Mouse (Mus musculus) hindbrain, embryonic 15.5 days (tissue): ENCODE data around the gene Igf2bp2. TPM values are rescaled to one million over a fixed set of nuclear protein-coding genes. Genes with fewer than 3 reads are reported as not detected.
A peak's percentile ranks its signal among the peaks of the same experiment; 100 is the strongest.

Source experiments
- ATAC-seq: fragments of 200-750 bp; cut with Nextera tagmentation; 2 replicates; pipeline ENCODE4 v1.8.0; 2017; ENCODE audit warnings: low read depth, moderate number of reproducible peaks, moderate TSS enrichment; ENCODE audit not compliant: low FRiP score
- H3K27ac ChIP-seq: fragments of 300-500 bp; sonication (generic); replicated peaks from 2 replicates; pipeline ENCODE4 v1.5.1; 2015; ENCODE audit warnings: mild to moderate bottlenecking, inconsistent platforms
- H3K27me3 ChIP-seq: fragments of 300-500 bp; sonication (generic); 2 replicates; pipeline ENCODE4 v1.6.1; 2015; ENCODE audit warnings: control low read depth, inconsistent platforms
- H3K36me3 ChIP-seq: fragments of 300-500 bp; sonication (generic); 2 replicates; pipeline ENCODE4 v1.6.1; 2015; ENCODE audit warnings: control low read depth, inconsistent platforms
- H3K4me1 ChIP-seq: fragments of 300-500 bp; sonication (generic); replicated peaks from 2 replicates; pipeline ENCODE4 v1.6.1; 2015; ENCODE audit warnings: control low read depth, inconsistent platforms
- H3K4me2 ChIP-seq: fragments of 300-500 bp; sonication (generic); 2 replicates; pipeline ENCODE4 v1.6.1; 2015; ENCODE audit warnings: moderate library complexity, mild to moderate bottlenecking, inconsistent platforms
- H3K4me3 ChIP-seq: fragments of 300-500 bp; sonication (generic); 2 replicates; pipeline ENCODE4 v1.5.1; 2015; ENCODE audit warnings: mild to moderate bottlenecking, inconsistent platforms
- H3K9ac ChIP-seq: fragments of 300-500 bp; sonication (generic); 2 replicates; pipeline ENCODE4 v1.6.1; 2015; ENCODE audit warnings: inconsistent platforms
- H3K9me3 ChIP-seq: fragments of 300-500 bp; sonication (generic); 2 replicates; pipeline ENCODE4 v1.6.1; 2016; ENCODE audit warnings: control low read depth, inconsistent platforms
- WGBS: fragments of 180-500 bp; shearing (Covaris S2); methylation state at CpG from one replicate; pipeline ENCODE4 v1.1.7; 2015; 5-methylcytosine and 5-hydroxymethylcytosine counted together
- polyA plus RNA-seq: library from polyadenylated mRNA; unstranded; fragments of >200 nt; fragmentation: Nextera tagmentation; extraction: Ambion mirVana; gene quantifications from 2 replicates; pipeline ENCODE4 v1.2.1, GENCODE M21; 2015

Igf2bp2 gene
- polyA plus RNA-seq, 1 experiment from 2014 or later: 20.3 TPM

DNA sequence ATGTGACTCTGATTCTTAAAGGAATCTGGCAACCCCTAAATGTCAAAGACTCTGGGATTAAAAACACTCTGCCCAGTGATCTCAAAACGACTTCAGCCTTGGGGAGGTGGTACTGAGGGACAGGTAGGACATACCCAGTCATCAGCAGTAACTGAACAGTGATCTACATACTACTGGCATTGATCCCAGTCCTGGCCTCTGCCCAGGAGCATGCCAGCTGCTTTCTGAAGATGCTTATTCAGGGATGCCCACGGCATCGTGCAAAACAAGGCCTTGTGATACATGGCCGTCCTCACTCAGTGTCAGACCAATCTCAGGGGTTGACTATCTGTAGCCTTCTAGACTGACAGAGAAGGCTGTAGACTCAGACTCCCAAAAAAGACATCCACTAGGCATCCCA is 77.7 kb downstream of the Igf2bp2 start:
- WGBS: 53% methylated on average over 4 of the region's 4 CpGs
- Histone ChIP-seq H3K27ac (no peak overlapping the region), H3K4me1 (no peaks in the 10 kb centered on the region), H3K9me3 (no peaks in the 10 kb centered on the region), H3K9ac (no peak overlapping the region), H3K36me3 (no peaks in the 10 kb centered on the region), H3K4me2 (no peak overlapping the region), H3K4me3 (no peak overlapping the region), H3K27me3 (no peaks in the 10 kb centered on the region)
- ATAC-seq: no peak

DNA sequence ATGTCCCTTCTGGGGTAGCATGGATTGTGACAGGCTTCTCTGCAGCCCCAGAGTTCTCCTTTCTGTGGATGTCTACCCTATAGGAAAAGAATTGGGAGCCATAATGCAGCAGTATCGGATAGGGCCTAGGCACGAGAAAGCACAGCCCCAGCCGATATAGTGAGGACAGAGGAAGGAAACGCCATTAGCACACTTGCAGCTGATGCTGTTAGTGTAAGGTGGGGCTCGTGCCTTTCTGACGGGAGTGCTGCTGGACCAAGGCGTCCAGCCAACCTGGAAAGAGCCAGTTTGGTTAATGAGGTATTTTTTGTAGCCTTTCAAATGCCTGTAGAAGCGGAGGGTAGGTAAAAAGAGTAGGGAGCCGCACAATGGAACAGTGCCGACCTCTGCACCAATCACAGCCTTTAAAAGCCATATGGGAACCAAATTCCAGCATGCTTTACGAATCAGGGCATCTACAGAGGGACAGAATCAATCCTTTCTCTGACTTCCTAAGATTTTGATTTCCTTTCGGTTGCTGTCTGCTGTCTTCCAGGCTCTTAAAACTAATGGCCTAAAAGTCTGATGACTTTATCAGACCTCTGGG is 82.9 kb downstream of the Igf2bp2 start:
- Histone ChIP-seq H3K9ac (no peak overlapping the region), H3K4me3 (no peak overlapping the region), H3K27ac (no peak overlapping the region), H3K9me3 (no peaks in the 10 kb centered on the region), H3K4me2 (no peak overlapping the region), H3K27me3 (no peaks in the 10 kb centered on the region), H3K4me1 (no peaks in the 10 kb centered on the region), H3K36me3 (peaks cover 14% of the 10 kb centered on the region)
- ATAC-seq: no peak
- WGBS: 90% methylated on average over 12 of the region's 12 CpGs

DNA sequence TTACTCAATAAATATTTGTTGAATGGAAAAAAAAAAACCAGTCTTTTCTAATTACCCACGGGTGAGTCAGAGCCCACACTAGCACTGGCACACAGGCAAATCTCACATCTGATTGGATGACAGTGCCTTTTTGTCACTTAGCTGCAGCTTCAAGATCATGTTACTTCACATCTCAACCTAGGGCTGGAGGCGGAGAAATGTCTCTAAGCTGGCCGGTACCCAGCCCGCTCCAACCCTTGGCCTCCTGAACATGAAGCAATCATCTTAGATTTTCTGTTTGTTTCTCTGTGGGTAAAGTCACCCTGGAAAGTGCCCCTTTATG is 86.5 kb downstream of the Igf2bp2 start:
- Histone ChIP-seq H3K36me3 (peaks cover 20% of the 10 kb centered on the region), H3K4me1 (no peaks in the 10 kb centered on the region), H3K4me3 (no peak overlapping the region), H3K27me3 (no peaks in the 10 kb centered on the region), H3K9ac (no peak overlapping the region), H3K4me2 (no peak overlapping the region), H3K9me3 (no peaks in the 10 kb centered on the region), H3K27ac (no peak overlapping the region)
- no peak for ATAC-seq
- WGBS: 38% methylated on average over 4 of the region's 4 CpGs

DNA sequence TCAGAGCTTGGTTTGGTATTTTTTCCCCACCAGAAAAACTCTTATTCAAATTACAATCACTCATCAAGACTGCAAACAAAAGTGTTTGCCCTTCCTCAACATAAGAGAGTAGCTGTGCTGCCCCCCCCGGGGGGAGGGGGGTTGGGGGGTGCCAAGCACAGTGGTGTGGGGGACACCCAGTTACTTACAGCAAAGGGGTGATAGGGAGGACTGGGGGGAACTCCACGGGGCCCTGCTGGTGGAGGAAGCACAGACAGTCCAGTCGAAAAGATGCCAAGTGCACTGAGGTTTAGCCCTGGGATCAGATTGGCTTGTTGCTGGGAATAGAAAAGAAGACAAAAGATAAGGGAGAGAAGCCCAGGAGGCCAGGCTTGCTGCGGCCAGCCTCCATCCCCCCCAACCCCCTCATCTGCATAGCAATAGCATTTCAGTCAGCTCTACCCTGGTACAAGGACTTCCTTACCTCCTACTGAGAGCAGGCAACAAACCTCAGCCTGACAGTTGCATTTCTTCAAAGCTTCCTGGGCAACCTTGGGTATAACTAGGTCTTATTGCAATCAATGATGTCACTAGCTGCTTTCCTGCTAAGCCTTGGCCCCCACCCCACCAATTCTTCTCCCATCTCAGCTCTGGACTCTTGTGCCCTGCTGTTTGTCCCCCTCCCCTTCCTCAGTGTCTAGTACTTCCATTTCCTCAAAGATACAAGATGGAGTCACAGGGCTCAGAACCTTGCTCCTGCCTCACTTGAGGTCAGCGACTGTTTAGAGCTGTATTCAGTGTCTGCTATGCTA is 87.1 kb downstream of the Igf2bp2 start:
- no peak overlapping the region for H3K9ac ChIP-seq
- no peak overlapping the region for H3K27ac ChIP-seq
- H3K27me3 ChIP-seq: no peaks in the 10 kb centered on the region
- WGBS: 12% methylated on average over 5 of the region's 5 CpGs
- no peak overlapping the region for H3K4me3 ChIP-seq
- no peak overlapping the region for H3K4me2 ChIP-seq
- H3K4me1 ChIP-seq: no peaks in the 10 kb centered on the region
- ATAC-seq: 0 out of 2 replicates have a peak, but pooled peaks have one; percentile 11
- H3K36me3 ChIP-seq: peaks cover 20% of the 10 kb centered on the region
- H3K9me3 ChIP-seq: no peaks in the 10 kb centered on the region

DNA sequence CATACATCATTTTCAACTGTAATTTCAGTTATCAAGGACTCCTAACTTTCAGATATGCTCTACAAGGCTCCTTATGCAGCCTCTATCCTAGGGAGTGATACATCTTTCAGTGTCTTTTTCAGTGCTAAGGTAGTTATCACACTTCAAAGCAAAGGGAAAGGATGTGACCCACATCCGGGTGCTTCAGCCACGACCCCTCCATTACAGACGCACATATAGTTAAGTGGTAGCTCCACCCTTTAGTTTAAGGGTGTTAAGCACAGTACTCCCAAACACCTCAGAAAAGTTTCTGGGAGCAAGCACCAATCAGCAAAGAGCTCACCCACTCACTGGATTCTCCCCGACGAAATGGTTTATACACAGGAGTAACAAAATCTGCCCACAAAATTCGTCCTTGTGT is 88.0 kb downstream of the Igf2bp2 start:
- Histone ChIP-seq H3K27ac (no peak overlapping the region), H3K9me3 (no peaks in the 10 kb centered on the region), H3K4me3 (no peak overlapping the region), H3K9ac (no peak overlapping the region), H3K4me2 (no peak overlapping the region), H3K36me3 (peaks cover 22% of the 10 kb centered on the region), H3K4me1 (no peaks in the 10 kb centered on the region), H3K27me3 (no peaks in the 10 kb centered on the region)
- no peak for ATAC-seq
- 74% methylated on average over 6 of the region's 6 CpGs for WGBS

DNA sequence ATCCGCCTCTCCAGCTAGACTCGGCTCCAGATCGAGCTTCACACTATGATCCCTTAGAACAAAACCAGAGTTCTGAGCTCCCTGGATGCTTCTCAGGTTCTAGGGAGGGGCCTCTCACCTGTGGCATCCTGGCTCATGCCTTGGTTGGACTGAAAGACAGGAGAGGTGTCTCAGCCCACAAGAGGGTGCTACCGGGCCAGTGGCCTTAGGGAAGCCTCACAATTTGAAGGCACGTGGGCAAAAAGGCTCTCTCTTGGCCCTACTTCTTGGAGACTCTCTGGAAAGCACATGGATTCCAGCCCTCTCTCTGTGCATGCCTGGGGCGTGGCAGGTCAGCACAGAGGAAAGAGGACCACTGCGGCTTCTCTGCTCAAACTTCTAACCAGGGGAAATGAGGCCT is 91.7 kb downstream of the Igf2bp2 start:
- no peak overlapping the region for H3K27ac ChIP-seq
- H3K9ac ChIP-seq: no peak overlapping the region
- no peaks in the 10 kb centered on the region for H3K9me3 ChIP-seq
- no peaks in the 10 kb centered on the region for H3K27me3 ChIP-seq
- no peak for ATAC-seq
- H3K4me1 ChIP-seq: no peaks in the 10 kb centered on the region
- H3K4me3 ChIP-seq: no peak overlapping the region
- WGBS: 85% methylated on average over 7 of the region's 7 CpGs
- H3K4me2 ChIP-seq: no peak overlapping the region
- H3K36me3 ChIP-seq: peaks cover 43% of the 10 kb centered on the region

DNA sequence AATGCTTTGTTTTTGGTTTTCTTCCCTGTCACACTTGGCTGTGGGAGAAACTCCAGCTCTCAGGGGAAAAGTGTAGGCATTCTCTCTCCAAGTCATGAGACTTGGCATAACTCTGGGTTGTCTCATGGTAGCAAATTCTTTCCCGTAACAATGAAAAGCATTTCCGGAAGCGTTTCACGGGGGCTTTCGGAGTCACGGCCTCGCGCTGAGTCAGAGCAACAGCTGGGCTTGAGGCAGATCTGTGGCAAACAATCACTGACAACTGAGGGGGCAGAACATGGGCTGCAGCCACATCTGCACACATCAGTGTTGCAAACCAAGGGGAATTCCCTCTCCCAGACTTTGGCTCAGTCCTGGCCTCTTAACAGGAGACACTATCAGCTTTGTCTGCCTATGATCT is 95.7 kb downstream of the Igf2bp2 start:
- no peak overlapping the region for H3K4me2 ChIP-seq
- WGBS: 88% methylated on average over 8 of the region's 8 CpGs
- H3K9ac ChIP-seq: no peak overlapping the region
- no peak overlapping the region for H3K4me3 ChIP-seq
- no peaks in the 10 kb centered on the region for H3K27me3 ChIP-seq
- peaks cover 49% of the 10 kb centered on the region for H3K36me3 ChIP-seq
- no peaks in the 10 kb centered on the region for H3K9me3 ChIP-seq
- H3K4me1 ChIP-seq: no peaks in the 10 kb centered on the region
- no peak for ATAC-seq
- no peak overlapping the region for H3K27ac ChIP-seq

DNA sequence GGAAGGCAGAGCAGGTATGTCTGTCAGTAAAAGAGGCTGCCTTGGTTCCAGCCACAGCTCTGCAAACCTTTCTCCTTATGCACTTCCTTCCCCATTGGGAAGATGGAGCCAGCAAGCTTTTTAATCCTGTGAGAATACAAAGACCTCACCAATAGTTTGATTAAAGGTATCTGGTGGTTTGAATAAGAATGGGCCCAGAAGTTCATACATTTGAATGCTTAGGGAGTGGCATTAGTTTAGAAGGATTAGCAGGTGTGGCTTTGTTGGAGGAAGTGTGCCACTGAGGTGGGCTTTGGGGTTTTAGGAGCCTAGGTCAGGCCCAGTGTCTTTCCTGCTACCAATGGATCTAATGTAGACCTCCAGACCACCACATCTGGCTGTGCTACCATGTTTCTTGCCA is 97.6 kb downstream of the Igf2bp2 start:
- H3K27me3 ChIP-seq: no peaks in the 10 kb centered on the region
- H3K36me3 ChIP-seq: peaks cover 62% of the 10 kb centered on the region
- H3K27ac ChIP-seq: no peak overlapping the region
- H3K4me2 ChIP-seq: no peak overlapping the region
- no peaks in the 10 kb centered on the region for H3K4me1 ChIP-seq
- H3K4me3 ChIP-seq: no peak overlapping the region
- H3K9ac ChIP-seq: no peak overlapping the region
- ATAC-seq: no peak
- H3K9me3 ChIP-seq: no peaks in the 10 kb centered on the region

DNA sequence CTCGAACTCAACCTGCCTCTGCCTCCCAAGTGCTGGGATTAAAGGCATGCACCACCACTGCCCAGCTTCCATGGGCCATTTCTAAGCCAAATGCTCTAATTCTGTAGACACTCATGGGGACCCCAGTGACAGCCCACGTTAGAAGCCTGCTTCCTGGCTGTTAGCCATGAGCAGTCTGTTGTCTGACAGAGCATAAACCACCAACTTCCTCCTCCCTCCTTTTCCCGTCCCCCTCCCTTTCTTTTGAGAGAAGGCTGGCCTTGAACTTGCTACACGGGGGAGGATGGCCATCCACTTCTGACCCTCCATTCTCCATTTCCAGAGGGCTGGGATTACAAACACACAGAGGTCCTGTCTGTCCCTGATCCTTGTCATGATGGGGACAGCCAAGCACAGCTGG is 100.8 kb downstream of the Igf2bp2 start:
- WGBS: 79% methylated on average over 4 of the region's 4 CpGs
- H3K36me3 ChIP-seq: peaks cover 49% of the 10 kb centered on the region

DNA sequence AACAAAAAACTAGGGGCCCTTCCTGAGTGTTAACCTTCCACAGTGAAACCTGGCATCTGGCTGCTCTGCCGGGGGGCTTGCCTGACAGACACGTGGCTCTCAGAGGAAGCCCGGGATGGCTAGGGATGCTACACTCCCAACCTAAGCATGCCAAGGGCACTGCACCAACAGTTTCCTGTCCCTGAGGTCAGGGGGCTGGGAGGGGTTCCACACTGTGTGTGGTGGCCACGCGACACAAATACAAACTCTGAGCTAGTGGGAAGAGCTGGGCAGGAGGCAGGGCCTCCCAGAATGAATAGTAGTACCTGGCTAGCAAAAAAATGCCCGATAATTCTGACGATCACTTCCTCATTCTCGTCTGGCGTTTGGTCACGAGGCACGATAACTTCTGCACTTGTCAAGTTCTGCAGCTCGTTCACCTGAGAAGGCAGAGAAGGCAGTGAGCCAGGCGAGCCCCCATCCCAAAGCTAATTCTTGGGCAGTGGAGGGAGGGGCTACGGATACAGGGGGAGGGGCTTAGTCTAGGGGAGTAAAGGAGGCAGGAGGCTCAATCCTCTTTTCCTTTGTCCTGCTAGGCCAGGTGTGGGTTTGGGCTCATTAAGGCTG is 101.4 kb downstream of the Igf2bp2 start:
- ATAC-seq: no peak
- 89% methylated on average over 14 of the region's 14 CpGs for WGBS
- H3K4me3 ChIP-seq: no peak overlapping the region
- no peaks in the 10 kb centered on the region for H3K4me1 ChIP-seq
- H3K9ac ChIP-seq: no peak overlapping the region
- no peak overlapping the region for H3K4me2 ChIP-seq
- no peaks in the 10 kb centered on the region for H3K9me3 ChIP-seq
- H3K36me3 ChIP-seq: peaks cover 43% of the 10 kb centered on the region
- no peaks in the 10 kb centered on the region for H3K27me3 ChIP-seq
- no peak overlapping the region for H3K27ac ChIP-seq

More for the DNA sequence above, 100.8 kb downstream of the Igf2bp2 start:
- H3K27me3 ChIP-seq: no peaks in the 10 kb centered on the region
- H3K27ac ChIP-seq: no peak overlapping the region
- no peaks in the 10 kb centered on the region for H3K9me3 ChIP-seq
- no peak for ATAC-seq
- H3K4me1 ChIP-seq: no peaks in the 10 kb centered on the region
- H3K4me2 ChIP-seq: no peak overlapping the region
- no peak overlapping the region for H3K9ac ChIP-seq
- no peak overlapping the region for H3K4me3 ChIP-seq

DNA sequence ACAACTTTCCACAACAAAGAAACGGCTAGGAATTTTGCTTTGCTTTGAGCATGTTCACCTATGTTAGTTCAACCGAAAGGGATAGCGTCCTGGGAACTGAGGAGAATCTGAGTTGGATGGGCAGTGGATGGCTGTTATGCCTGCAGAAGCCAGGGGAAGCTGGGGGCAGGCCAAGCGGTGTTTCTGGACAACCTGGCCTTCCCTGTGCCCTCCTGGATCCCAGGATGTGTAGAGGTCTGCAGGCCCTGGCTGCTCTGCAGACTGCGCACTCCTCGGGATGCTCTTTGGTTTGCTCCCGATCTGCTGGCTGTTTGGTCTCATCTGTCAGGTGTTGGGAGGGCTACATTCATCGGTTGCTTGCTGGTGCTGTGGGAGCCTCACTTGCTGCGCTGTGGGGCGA is 102.7 kb downstream of the Igf2bp2 start:
- peaks cover 38% of the 10 kb centered on the region for H3K36me3 ChIP-seq

DNA sequence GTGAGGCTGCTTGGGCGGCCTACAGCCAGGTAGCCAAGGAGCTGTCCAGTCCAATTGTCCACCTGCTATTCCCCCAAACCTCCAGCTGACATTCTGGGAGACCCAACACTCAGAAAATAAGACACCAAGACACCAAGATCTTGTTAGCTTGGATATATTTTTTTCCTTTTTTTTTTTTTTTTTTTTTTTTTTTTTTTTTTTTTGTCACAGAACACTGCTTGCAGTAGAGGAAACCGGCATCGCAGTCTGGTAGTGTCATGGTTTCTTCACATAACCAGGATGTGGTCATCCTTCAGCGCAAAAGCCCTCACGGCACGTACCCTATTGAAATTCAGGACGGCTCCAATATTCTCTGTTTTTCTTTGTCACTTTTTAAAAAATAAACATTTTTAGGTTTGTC is 104.2 kb downstream of the Igf2bp2 start:
- 96% methylated on average over 7 of the region's 7 CpGs for WGBS
- Histone ChIP-seq H3K4me2 (no peak overlapping the region), H3K4me1 (no peaks in the 10 kb centered on the region), H3K36me3 (peaks cover 31% of the 10 kb centered on the region), H3K9ac (no peak overlapping the region), H3K27ac (no peak overlapping the region), H3K9me3 (no peaks in the 10 kb centered on the region), H3K4me3 (no peak overlapping the region), H3K27me3 (no peaks in the 10 kb centered on the region)
- ATAC-seq: no peak

More for the DNA sequence above, 102.7 kb downstream of the Igf2bp2 start:
- ATAC-seq: no peak
- H3K4me1 ChIP-seq: no peaks in the 10 kb centered on the region
- H3K4me3 ChIP-seq: no peak overlapping the region
- no peaks in the 10 kb centered on the region for H3K27me3 ChIP-seq
- no peak overlapping the region for H3K9ac ChIP-seq
- H3K4me2 ChIP-seq: no peak overlapping the region
- H3K27ac ChIP-seq: no peak overlapping the region
- no peaks in the 10 kb centered on the region for H3K9me3 ChIP-seq
- WGBS: 92% methylated on average over 10 of the region's 10 CpGs
